Mouse (Mus musculus): ENCODE measurements around the gene Hist1h2ae. TPM values are rescaled to one million over a fixed set of nuclear protein-coding genes. Genes with fewer than 3 reads are reported as not detected.
"Not testable (repeated sequence)": the region's sequence is repeated elsewhere in the genome, so short reads cannot be mapped to it uniquely, and the experiment has no call there.

Gene Hist1h2ae
- total and polyA plus RNA-seq, 2 experiments: 0.57 to 2.8 TPM

DNA sequence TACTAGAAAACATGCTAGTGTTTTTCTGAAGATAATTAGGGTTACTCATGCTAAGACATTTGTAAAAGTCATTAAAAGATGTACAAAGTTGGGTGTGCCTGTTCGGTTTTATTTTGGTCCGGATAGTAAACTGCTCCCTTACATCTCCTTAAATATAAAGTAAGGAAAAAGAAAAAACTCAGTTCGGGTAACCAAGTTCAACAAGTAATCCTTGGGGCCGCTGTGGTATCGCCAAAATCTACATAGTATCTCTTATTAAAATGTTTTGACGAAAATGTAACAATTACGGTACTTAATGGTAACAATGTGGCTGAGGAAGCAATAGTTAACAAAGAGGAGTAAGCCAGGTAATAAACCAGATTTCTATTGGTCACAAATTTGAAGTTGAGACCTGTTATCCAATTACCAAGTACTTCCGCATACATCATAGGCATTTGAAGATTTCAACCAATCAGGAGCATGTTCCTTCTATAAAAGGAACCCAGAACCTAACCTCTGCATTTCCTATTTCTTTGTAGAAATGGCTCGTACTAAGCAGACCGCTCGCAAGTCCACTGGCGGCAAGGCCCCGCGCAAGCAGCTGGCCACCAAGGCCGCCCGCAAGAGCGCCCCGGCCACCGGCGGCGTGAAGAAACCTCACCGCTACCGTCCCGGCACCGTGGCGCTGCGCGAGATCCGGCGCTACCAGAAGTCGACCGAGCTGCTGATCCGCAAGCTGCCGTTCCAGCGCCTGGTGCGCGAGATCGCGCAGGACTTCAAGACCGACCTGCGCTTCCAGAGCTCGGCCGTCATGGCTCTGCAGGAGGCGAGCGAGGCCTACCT, 26.8 kb downstream of the Hist1h2ae start, which contains the start of gene Hist1h3f:
Gene Hist1h3f (plus strand): TSS at position 88 of the 822 bp plus-strand sequence.
- under 1% methylated on average over 34 of the region's 45 CpGs for WGBS
- Histone ChIP-seq H3K4me1 (ENCODE audit: control insufficient read depth, insufficient read depth, low read length) (peaks cover 1% of the 10 kb centered on the region; the same call in 1 of the 2 replicates), H3K27ac (replicated peaks; ENCODE audit: insufficient read depth, low read depth, low read length) (peak within 1 kb of the TSS; percentile 42), H3K4me3 (ENCODE audit: insufficient read depth, low read depth, low read length) (peak within 1 kb of the TSS; percentile 72), H3K79me2 (ENCODE audit: control insufficient read depth, insufficient read depth, low read length) (no peaks in the 10 kb centered on the region), H3K27me3 (ENCODE audit: control insufficient read depth, insufficient read depth, low read length) (no peaks in the 10 kb centered on the region), H3K9ac (ENCODE audit: low read depth, low read length) (peak within 1 kb of the TSS; percentile 73), H3K36me3 (ENCODE audit: control insufficient read depth, insufficient read depth, low read length) (no peaks in the 10 kb centered on the region)
- peak; percentile 97 for DNase-seq (ENCODE audit: extremely low read depth, low read depth, low spot score)
- no peak for TF ChIP-seq CTCF (IDR thresholded peaks at IDR 0.05; ENCODE audit: low read depth, low read length)
- TF ChIP-seq POLR2A (IDR thresholded peaks at IDR 0.05; ENCODE audit: extremely low read depth, insufficient read depth, low read length): peak; percentile 81

DNA sequence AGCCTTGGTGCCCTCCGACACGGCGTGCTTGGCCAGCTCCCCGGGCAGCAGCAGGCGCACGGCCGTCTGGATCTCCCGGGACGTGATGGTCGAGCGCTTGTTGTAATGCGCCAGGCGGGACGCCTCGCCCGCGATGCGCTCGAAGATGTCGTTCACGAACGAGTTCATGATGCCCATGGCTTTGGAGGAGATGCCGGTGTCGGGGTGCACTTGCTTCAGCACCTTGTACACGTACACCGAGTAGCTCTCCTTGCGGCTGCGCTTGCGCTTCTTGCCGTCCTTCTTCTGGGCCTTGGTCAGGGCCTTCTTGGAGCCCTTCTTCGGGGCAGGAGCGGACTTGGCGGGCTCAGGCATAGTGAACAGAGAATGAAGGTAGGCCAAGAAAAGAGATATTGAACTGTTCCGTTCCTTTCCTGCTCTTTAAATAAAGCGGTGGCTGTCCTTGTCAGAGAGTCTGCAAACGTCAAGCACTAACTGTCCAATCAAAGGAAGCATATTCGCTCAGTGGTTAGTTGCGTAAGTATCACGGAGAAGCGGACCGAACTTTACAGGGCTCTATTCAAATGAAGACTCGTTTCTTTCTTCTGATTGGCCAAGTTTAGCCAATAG, 27.9 kb downstream of the Hist1h2ae start, which contains the start of gene Hist1h2bh:
Gene Hist1h2bh (minus strand): TSS at position 394 of the 609 bp plus-strand sequence.
- TF ChIP-seq POLR2A (IDR thresholded peaks at IDR 0.05; ENCODE audit: extremely low read depth, insufficient read depth, low read length): 0 out of 2 replicates have a peak, but pooled peaks have one; percentile 28
- H3K27ac ChIP-seq (replicated peaks; ENCODE audit: insufficient read depth, low read depth, low read length): peak within 1 kb of the TSS; percentile 42
- DNase-seq (ENCODE audit: extremely low read depth, low read depth, low spot score): peak; percentile 99
- peak within 1 kb of the TSS; percentile 69 for H3K4me3 ChIP-seq (ENCODE audit: insufficient read depth, low read depth, low read length)
- H3K79me2 ChIP-seq (ENCODE audit: control insufficient read depth, insufficient read depth, low read length); H3K4me1 ChIP-seq (ENCODE audit: control insufficient read depth, insufficient read depth, low read length); H3K36me3 ChIP-seq (ENCODE audit: control insufficient read depth, insufficient read depth, low read length); H3K27me3 ChIP-seq (ENCODE audit: control insufficient read depth, insufficient read depth, low read length): not testable (repeated sequence)
- WGBS: under 1% methylated on average over 42 of the region's 42 CpGs
- peak within 1 kb of the TSS; percentile 73 for H3K9ac ChIP-seq (ENCODE audit: low read depth, low read length)

- H3K36me3 ChIP-seq (ENCODE audit: control insufficient read depth, insufficient read depth, low read length); H3K4me1 ChIP-seq (ENCODE audit: control insufficient read depth, insufficient read depth, low read length); H3K79me2 ChIP-seq (ENCODE audit: control insufficient read depth, insufficient read depth, low read length); H3K27ac ChIP-seq (replicated peaks; ENCODE audit: insufficient read depth, low read depth, low read length); DNase-seq (ENCODE audit: extremely low read depth, low read depth, low spot score); H3K27me3 ChIP-seq (ENCODE audit: control insufficient read depth, insufficient read depth, low read length); H3K9ac ChIP-seq (ENCODE audit: low read depth, low read length): not testable (repeated sequence)
- 33% methylated on average over 3 of the region's 3 CpGs for WGBS
- peak overlapping the region; percentile 69; the same call in 1 of the 2 replicates for H3K4me3 ChIP-seq (ENCODE audit: insufficient read depth, low read depth, low read length)
These were observed 28.6 kb downstream of the Hist1h2ae start for GRCm38 (mm10) chr13:23542225-23542980.

- no peak overlapping the region for H3K27ac ChIP-seq (replicated peaks; ENCODE audit: insufficient read depth, low read depth, low read length)
- no peaks in the 10 kb centered on the region for H3K27me3 ChIP-seq (ENCODE audit: control insufficient read depth, insufficient read depth, low read length)
- no peak overlapping the region for H3K4me3 ChIP-seq (ENCODE audit: insufficient read depth, low read depth, low read length)
These were observed 29.5 kb downstream of the Hist1h2ae start for GRCm38 (mm10) chr13:23541497-23541896.

DNA sequence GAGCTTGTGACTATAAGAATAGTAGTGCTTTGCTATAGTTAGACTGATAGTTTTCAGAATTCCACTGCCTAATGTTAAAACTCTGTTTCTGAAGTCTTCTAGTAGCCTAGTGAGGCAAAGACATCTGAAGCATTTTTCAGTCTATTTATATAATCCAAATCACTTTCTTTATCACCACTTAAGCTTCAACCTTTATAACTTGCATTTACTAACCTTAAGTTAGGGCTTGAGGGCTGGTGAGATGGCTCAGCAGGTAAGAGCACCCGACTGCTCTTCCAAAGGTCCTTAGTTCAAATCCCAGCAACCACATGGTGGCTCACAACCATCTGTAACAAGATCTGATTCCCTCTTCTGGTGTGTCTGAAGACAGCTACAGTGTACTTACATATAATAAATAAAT, 31.2 kb downstream of the Hist1h2ae start:
- H3K79me2 ChIP-seq (ENCODE audit: control insufficient read depth, insufficient read depth, low read length); DNase-seq (ENCODE audit: extremely low read depth, low read depth, low spot score); H3K4me1 ChIP-seq (ENCODE audit: control insufficient read depth, insufficient read depth, low read length); H3K4me3 ChIP-seq (ENCODE audit: insufficient read depth, low read depth, low read length); H3K9ac ChIP-seq (ENCODE audit: low read depth, low read length); H3K27ac ChIP-seq (replicated peaks; ENCODE audit: insufficient read depth, low read depth, low read length); H3K36me3 ChIP-seq (ENCODE audit: control insufficient read depth, insufficient read depth, low read length); H3K27me3 ChIP-seq (ENCODE audit: control insufficient read depth, insufficient read depth, low read length): not testable (repeated sequence)
- 93% methylated on average over 1 of the region's 1 CpGs for WGBS

More at GRCm38 (mm10) chr13:23541497-23541896, 29.5 kb downstream of the Hist1h2ae start:
- no peaks in the 10 kb centered on the region for H3K36me3 ChIP-seq (ENCODE audit: control insufficient read depth, insufficient read depth, low read length)
- 91% methylated on average over 3 of the region's 3 CpGs for WGBS
- no peak for TF ChIP-seq POLR2A (IDR thresholded peaks at IDR 0.05; ENCODE audit: extremely low read depth, insufficient read depth, low read length)
- no peak overlapping the region for H3K9ac ChIP-seq (ENCODE audit: low read depth, low read length)
- H3K4me1 ChIP-seq (ENCODE audit: control insufficient read depth, insufficient read depth, low read length): peaks cover 1% of the 10 kb centered on the region; the same call in 1 of the 2 replicates
- H3K79me2 ChIP-seq (ENCODE audit: control insufficient read depth, insufficient read depth, low read length): no peaks in the 10 kb centered on the region
- DNase-seq (ENCODE audit: extremely low read depth, low read depth, low spot score): no peak

Data from liver, adult 2 months (tissue).